Mouse (Mus musculus): Measurements from ENCODE around the gene Cdx4. TPM values are rescaled to one million over a fixed set of nuclear protein-coding genes. Genes with fewer than 3 reads are reported as not detected.

Gene Cdx4
- polyA plus RNA-seq, 2 experiments = not detected

- Histone ChIP-seq H3K9me3 (ENCODE audit: control insufficient read depth, low read length) (no peaks in the 10 kb centered on the region), H3K36me3 (replicated peaks; ENCODE audit: control insufficient read depth, insufficient read depth, low read depth) (no peaks in the 10 kb centered on the region), H3K9ac (replicated peaks) (no peak overlapping the region), H3K4me2 (ENCODE audit: low read depth) (no peak overlapping the region), H3K27me3 (ENCODE audit: control insufficient read depth, insufficient read depth, low read length) (no peaks in the 10 kb centered on the region; the same call in 1 of the 2 replicates), H3K4me3 (ENCODE audit: insufficient read depth in 1 of 2, low read depth in 2 of 2, low read length in 2 of 2) (no peak overlapping the region), H3K27ac (no peak overlapping the region), H3K4me1 (replicated peaks; ENCODE audit: control insufficient read depth in 2 of 2, insufficient read depth in 2 of 2, low read length in 1 of 2) (no peaks in the 10 kb centered on the region)
- DNase-seq (ENCODE audit: low read depth in 3 of 3, low spot score in 3 of 3) (no peak), ATAC-seq (ENCODE audit: insufficient read depth) (no peak)
- peak; percentile 23; the same call in 1 of the 2 replicates for TF ChIP-seq CTCF (IDR thresholded peaks at IDR 0.05; ENCODE audit: low read depth)
- no peak for TF ChIP-seq EP300 (IDR thresholded peaks at IDR 0.05; ENCODE audit: low read depth)
- 26% methylated on average over 2 of the region's 2 CpGs for WGBS (ENCODE audit: insufficient replicate concordance)
These were observed 50.4 kb downstream of the Cdx4 start for GRCm38 (mm10) chrX:103371627-103372026.

GRCm38 (mm10) chrX:103374250-103374649, 53.1 kb downstream of the Cdx4 start:
- H3K27ac ChIP-seq = no peak overlapping the region
- no peak for ATAC-seq (ENCODE audit: insufficient read depth)

More at GRCm38 (mm10) chrX:103374250-103374649, 53.1 kb downstream of the Cdx4 start:
- Histone ChIP-seq H3K4me3 (ENCODE audit: insufficient read depth in 1 of 2, low read depth in 2 of 2, low read length in 2 of 2) (no peak overlapping the region), H3K9me3 (ENCODE audit: control insufficient read depth, low read length) (no peaks in the 10 kb centered on the region), H3K4me1 (replicated peaks; ENCODE audit: control insufficient read depth in 2 of 2, insufficient read depth in 2 of 2, low read length in 1 of 2) (no peaks in the 10 kb centered on the region), H3K4me2 (ENCODE audit: low read depth) (no peak overlapping the region), H3K36me3 (replicated peaks; ENCODE audit: control insufficient read depth, insufficient read depth, low read depth) (no peaks in the 10 kb centered on the region), H3K27me3 (ENCODE audit: control insufficient read depth, insufficient read depth, low read length) (no peaks in the 10 kb centered on the region; the same call in 1 of the 2 replicates), H3K9ac (replicated peaks) (no peak overlapping the region)
- no peak for DNase-seq (ENCODE audit: low read depth in 3 of 3, low spot score in 3 of 3)
- TF ChIP-seq CTCF (IDR thresholded peaks at IDR 0.05; ENCODE audit: low read depth) (peak; percentile 38), EP300 (IDR thresholded peaks at IDR 0.05; ENCODE audit: low read depth) (no peak)
- WGBS (ENCODE audit: insufficient replicate concordance) = 48% methylated on average over 5 of the region's 5 CpGs

Other genes starting within 250 kb of the Cdx4 start
- gene Nap1l2, start 134.8 kb upstream of the Cdx4 start, polyA plus RNA-seq (2012; rRNA removed) = 0.01 TPM in 1 of 2 replicates, not detected in the other
- 0.05 TPM in 1 of 2 replicates, not detected in the other for gene Nap1l2, start 134.8 kb upstream of the Cdx4 start, polyA plus RNA-seq (2014; fragmentation: Nextera tagmentation; extraction: Ambion mirVana)
- 0.19 and 0.26 TPM in 2 replicates for gene Chic1, start 35.1 kb downstream of the Cdx4 start, polyA plus RNA-seq (2012; rRNA removed)
- 0.18 and 0.23 TPM in 2 replicates for gene Chic1, start 35.1 kb downstream of the Cdx4 start, polyA plus RNA-seq (2014; fragmentation: Nextera tagmentation; extraction: Ambion mirVana)
- 0.07 TPM in 1 of 2 replicates, not detected in the other for gene Tsx, start 93.1 kb downstream of the Cdx4 start, polyA plus RNA-seq (2012; rRNA removed)
- not detected in 2 replicates for gene Tsx, start 93.1 kb downstream of the Cdx4 start, polyA plus RNA-seq (2014; fragmentation: Nextera tagmentation; extraction: Ambion mirVana)
- 0.41 TPM in 1 of 2 replicates, not detected in the other for gene Gm26992, start 100.6 kb downstream of the Cdx4 start, polyA plus RNA-seq (2012; rRNA removed)
- not detected in 2 replicates for gene Gm26992, start 100.6 kb downstream of the Cdx4 start, polyA plus RNA-seq (2014; fragmentation: Nextera tagmentation; extraction: Ambion mirVana)